Mouse (Mus musculus): ENCODE results near the gene Ppm1e. TPM values are rescaled to one million over a fixed set of nuclear protein-coding genes. Genes with fewer than 3 reads are reported as not detected.

The Ppm1e gene
- polyA plus RNA-seq, 1 experiment = 0.32 TPM

GRCm38 (mm10) chr11:87259792-87260191 is 99.0 kb downstream of the Ppm1e start:
- Histone ChIP-seq H3K4me1 (peaks cover 76% of the 10 kb centered on the region), H3K36me3 (replicated peaks; ENCODE audit: low read length) (no peaks in the 10 kb centered on the region), H3K9me3 (peaks cover 4% of the 10 kb centered on the region; the same call in 1 of the 2 replicates), H3K4me3 (replicated peaks) (peak overlapping the region; percentile 87), H3K27me3 (replicated peaks) (no peaks in the 10 kb centered on the region)
- peak; percentile 61; the same call in 1 of the 2 replicates for TF ChIP-seq FLI1 (IDR thresholded peaks at IDR 0.05; ENCODE audit: low read length)
- peak; percentile 86; the same call in 2 of the 3 replicates for TF ChIP-seq GATA1 (IDR thresholded peaks at IDR 0.05; ENCODE audit: borderline replicate concordance, low read length)

- H3K27me3 ChIP-seq (replicated peaks) = no peaks in the 10 kb centered on the region
- H3K36me3 ChIP-seq (replicated peaks; ENCODE audit: low read length) = peaks cover under 1% of the 10 kb centered on the region
- H3K4me3 ChIP-seq (replicated peaks) = no peak overlapping the region
- H3K4me1 ChIP-seq = peaks cover 57% of the 10 kb centered on the region
- peaks cover 4% of the 10 kb centered on the region; the same call in 1 of the 2 replicates for H3K9me3 ChIP-seq
- TF ChIP-seq GATA1 (IDR thresholded peaks at IDR 0.05; ENCODE audit: borderline replicate concordance, low read length) (no peak), FLI1 (IDR thresholded peaks at IDR 0.05; ENCODE audit: low read length) (no peak)
These were observed 101.5 kb downstream of the Ppm1e start for GRCm38 (mm10) chr11:87257282-87257681.

- Histone ChIP-seq H3K9me3 (peaks cover 4% of the 10 kb centered on the region; the same call in 1 of the 2 replicates), H3K4me3 (replicated peaks) (no peak overlapping the region), H3K27me3 (replicated peaks) (no peaks in the 10 kb centered on the region), H3K36me3 (replicated peaks; ENCODE audit: low read length) (peaks cover 8% of the 10 kb centered on the region), H3K4me1 (peaks cover 33% of the 10 kb centered on the region)
- TF ChIP-seq GATA1 (IDR thresholded peaks at IDR 0.05; ENCODE audit: borderline replicate concordance, low read length) (no peak), FLI1 (IDR thresholded peaks at IDR 0.05; ENCODE audit: low read length) (no peak)
These were observed 104.7 kb downstream of the Ppm1e start for GRCm38 (mm10) chr11:87254149-87254548.

- peaks cover 4% of the 10 kb centered on the region; the same call in 1 of the 2 replicates for H3K9me3 ChIP-seq
- TF ChIP-seq FLI1 (IDR thresholded peaks at IDR 0.05; ENCODE audit: low read length) (no peak), GATA1 (IDR thresholded peaks at IDR 0.05; ENCODE audit: borderline replicate concordance, low read length) (no peak)
- H3K4me1 ChIP-seq = peaks cover 31% of the 10 kb centered on the region
- H3K4me3 ChIP-seq (replicated peaks) = no peak overlapping the region
- peaks cover 8% of the 10 kb centered on the region for H3K36me3 ChIP-seq (replicated peaks; ENCODE audit: low read length)
- no peaks in the 10 kb centered on the region for H3K27me3 ChIP-seq (replicated peaks)
These were observed 105.5 kb downstream of the Ppm1e start for GRCm38 (mm10) chr11:87253294-87253693.

- no peak for TF ChIP-seq GATA1 (IDR thresholded peaks at IDR 0.05; ENCODE audit: borderline replicate concordance, low read length)
- TF ChIP-seq FLI1 (IDR thresholded peaks at IDR 0.05; ENCODE audit: low read length) = no peak
- H3K27me3 ChIP-seq (replicated peaks) = no peaks in the 10 kb centered on the region
These were observed 108.7 kb downstream of the Ppm1e start for GRCm38 (mm10) chr11:87250132-87250531.

GRCm38 (mm10) chr11:87247494-87247866 is 111.3 kb downstream of the Ppm1e start:
- no peaks in the 10 kb centered on the region for H3K27me3 ChIP-seq (replicated peaks)

More at GRCm38 (mm10) chr11:87250132-87250531, 108.7 kb downstream of the Ppm1e start:
- H3K4me1 ChIP-seq = peaks cover 50% of the 10 kb centered on the region
- H3K9me3 ChIP-seq = peaks cover 3% of the 10 kb centered on the region; the same call in 1 of the 2 replicates
- H3K36me3 ChIP-seq (replicated peaks; ENCODE audit: low read length) = peaks cover 8% of the 10 kb centered on the region
- H3K4me3 ChIP-seq (replicated peaks) = no peak overlapping the region

GRCm38 (mm10) chr11:87246724-87247493 is 111.9 kb downstream of the Ppm1e start:
- Histone ChIP-seq H3K4me3 (replicated peaks) (peak overlapping the region; percentile 33), H3K4me1 (peaks cover 53% of the 10 kb centered on the region)

More at GRCm38 (mm10) chr11:87247494-87247866, 111.3 kb downstream of the Ppm1e start:
- Histone ChIP-seq H3K36me3 (replicated peaks; ENCODE audit: low read length) (peaks cover 18% of the 10 kb centered on the region), H3K4me1 (peaks cover 56% of the 10 kb centered on the region), H3K4me3 (replicated peaks) (peak overlapping the region; percentile 33), H3K9me3 (no peaks in the 10 kb centered on the region)
- no peak for TF ChIP-seq FLI1 (IDR thresholded peaks at IDR 0.05; ENCODE audit: low read length)

GRCm38 (mm10) chr11:87246107-87246651 is 112.6 kb downstream of the Ppm1e start:
- peaks cover 53% of the 10 kb centered on the region for H3K4me1 ChIP-seq
- H3K36me3 ChIP-seq (replicated peaks; ENCODE audit: low read length) = peaks cover 16% of the 10 kb centered on the region
- no peaks in the 10 kb centered on the region for H3K9me3 ChIP-seq
- H3K27me3 ChIP-seq (replicated peaks) = no peaks in the 10 kb centered on the region
- TF ChIP-seq GATA1 (IDR thresholded peaks at IDR 0.05; ENCODE audit: borderline replicate concordance, low read length) (no peak), FLI1 (IDR thresholded peaks at IDR 0.05; ENCODE audit: low read length) (no peak)
- no peak overlapping the region for H3K4me3 ChIP-seq (replicated peaks)

More at GRCm38 (mm10) chr11:87246724-87247493, 111.9 kb downstream of the Ppm1e start:
- H3K27me3 ChIP-seq (replicated peaks) = no peaks in the 10 kb centered on the region
- H3K36me3 ChIP-seq (replicated peaks; ENCODE audit: low read length) = peaks cover 14% of the 10 kb centered on the region
- no peaks in the 10 kb centered on the region for H3K9me3 ChIP-seq
- TF ChIP-seq FLI1 (IDR thresholded peaks at IDR 0.05; ENCODE audit: low read length) (no peak), GATA1 (IDR thresholded peaks at IDR 0.05; ENCODE audit: borderline replicate concordance, low read length) (no peak)

- Histone ChIP-seq H3K9me3 (no peaks in the 10 kb centered on the region), H3K4me1 (peaks cover 60% of the 10 kb centered on the region)
These were observed 113.5 kb downstream of the Ppm1e start for GRCm38 (mm10) chr11:87245171-87245840.

More at GRCm38 (mm10) chr11:87245171-87245840, 113.5 kb downstream of the Ppm1e start:
- H3K4me3 ChIP-seq (replicated peaks) = no peak overlapping the region
- peaks cover 20% of the 10 kb centered on the region for H3K36me3 ChIP-seq (replicated peaks; ENCODE audit: low read length)
- H3K27me3 ChIP-seq (replicated peaks) = no peaks in the 10 kb centered on the region
- TF ChIP-seq GATA1 (IDR thresholded peaks at IDR 0.05; ENCODE audit: borderline replicate concordance, low read length) (no peak), FLI1 (IDR thresholded peaks at IDR 0.05; ENCODE audit: low read length) (no peak)

All from megakaryocyte, embryonic 14.5 days (primary cell).